Mouse (Mus musculus): Measurements from ENCODE around the gene Ring1. TPM values are rescaled to one million over a fixed set of nuclear protein-coding genes. Genes with fewer than 3 reads are reported as not detected.

The Ring1 gene
- polyA plus RNA-seq, 1 experiment from 2014 or later, result 23.6 TPM

DNA sequence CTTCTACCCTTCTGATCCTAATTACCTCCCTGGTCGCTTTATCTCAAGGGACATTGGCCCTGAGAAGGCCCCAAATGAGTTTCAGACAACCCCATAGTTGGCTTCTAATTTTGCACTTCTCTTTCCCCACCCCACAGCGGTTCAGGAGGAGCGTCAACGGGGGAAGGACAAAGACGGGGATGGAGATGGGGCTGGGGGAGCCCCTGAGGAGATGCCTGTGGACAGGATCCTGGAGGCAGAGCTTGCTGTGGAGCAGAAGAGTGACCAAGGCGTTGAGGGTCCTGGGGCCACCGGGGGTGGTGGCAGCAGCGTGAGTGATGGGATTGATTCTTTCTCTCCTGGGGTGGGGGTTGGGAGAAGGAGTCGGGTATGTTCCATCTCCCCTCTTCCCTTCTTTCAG lies 11.0 kb upstream of the Ring1 start:
- H3K9me3 ChIP-seq, result no peaks in the 10 kb centered on the region
- H3K27me3 ChIP-seq, result peaks cover 10% of the 10 kb centered on the region
- no peak overlapping the region for H3K4me2 ChIP-seq
- 89% methylated on average over 9 of the region's 9 CpGs for WGBS
- H3K4me1 ChIP-seq, result peaks cover 49% of the 10 kb centered on the region
- ATAC-seq (ENCODE audit: low FRiP score), result no peak
- peaks cover 45% of the 10 kb centered on the region for H3K36me3 ChIP-seq (replicated peaks)
- no peak overlapping the region for H3K4me3 ChIP-seq (replicated peaks)
- H3K9ac ChIP-seq, result no peak overlapping the region
- no peak overlapping the region for H3K27ac ChIP-seq

DNA sequence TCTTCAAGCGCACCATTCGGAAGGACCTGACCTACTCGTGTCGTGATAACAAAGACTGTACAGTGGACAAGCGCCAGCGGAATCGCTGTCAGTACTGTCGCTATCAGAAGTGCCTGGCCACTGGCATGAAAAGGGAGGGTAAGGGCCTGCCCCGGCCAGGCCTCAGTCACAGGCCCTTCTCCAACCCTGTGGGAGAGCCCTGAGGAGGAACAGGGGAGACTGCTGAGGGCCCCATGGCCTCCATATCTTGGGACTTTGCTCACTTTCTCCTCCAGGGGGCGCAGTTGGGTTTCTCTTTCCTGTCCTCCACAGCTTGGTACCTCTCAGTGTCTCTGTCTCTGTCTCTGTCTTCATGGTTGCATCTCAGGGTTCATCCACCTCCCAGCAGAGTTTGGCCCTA lies 9.6 kb upstream of the Ring1 start:
- 79% methylated on average over 10 of the region's 10 CpGs for WGBS
- H3K27me3 ChIP-seq, result peaks cover 2% of the 10 kb centered on the region; the same call in 1 of the 2 replicates
- H3K4me1 ChIP-seq, result peaks cover 51% of the 10 kb centered on the region
- peaks cover 60% of the 10 kb centered on the region for H3K36me3 ChIP-seq (replicated peaks)
- H3K9me3 ChIP-seq, result no peaks in the 10 kb centered on the region
- H3K4me3 ChIP-seq (replicated peaks), result no peak overlapping the region
- H3K9ac ChIP-seq, result no peak overlapping the region
- H3K4me2 ChIP-seq, result no peak overlapping the region
- no peak for ATAC-seq (ENCODE audit: low FRiP score)
- 0 out of 2 replicates have a peak overlapping the region, but pooled peaks have one; percentile 19 for H3K27ac ChIP-seq

DNA sequence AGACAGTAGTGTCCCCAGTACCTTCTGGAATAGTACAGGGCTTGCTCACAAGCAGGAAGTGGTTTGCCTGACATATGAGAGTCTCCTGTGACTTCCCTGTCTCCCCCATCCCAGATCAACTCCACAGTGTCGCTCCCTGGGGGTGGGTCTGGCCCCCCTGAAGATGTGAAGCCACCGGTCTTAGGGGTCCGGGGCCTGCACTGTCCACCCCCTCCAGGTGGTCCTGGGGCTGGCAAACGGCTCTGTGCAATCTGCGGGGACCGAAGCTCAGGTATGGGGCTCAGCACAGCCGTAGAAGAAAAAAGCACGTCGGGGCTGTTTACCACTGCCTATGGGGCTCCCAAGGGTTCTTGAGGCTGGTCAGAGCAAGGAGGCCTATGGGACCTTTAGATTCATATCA lies 9.0 kb upstream of the Ring1 start:
- Histone ChIP-seq H3K4me1 (peaks cover 51% of the 10 kb centered on the region), H3K4me3 (replicated peaks) (peak overlapping the region; percentile 95), H3K36me3 (replicated peaks) (peaks cover 66% of the 10 kb centered on the region), H3K4me2 (0 out of 2 replicates have a peak overlapping the region, but pooled peaks have one; percentile 99), H3K27ac (no peak overlapping the region), H3K27me3 (no peaks in the 10 kb centered on the region), H3K9ac (no peak overlapping the region), H3K9me3 (no peaks in the 10 kb centered on the region)
- 90% methylated on average over 9 of the region's 9 CpGs for WGBS
- no peak for ATAC-seq (ENCODE audit: low FRiP score)

DNA sequence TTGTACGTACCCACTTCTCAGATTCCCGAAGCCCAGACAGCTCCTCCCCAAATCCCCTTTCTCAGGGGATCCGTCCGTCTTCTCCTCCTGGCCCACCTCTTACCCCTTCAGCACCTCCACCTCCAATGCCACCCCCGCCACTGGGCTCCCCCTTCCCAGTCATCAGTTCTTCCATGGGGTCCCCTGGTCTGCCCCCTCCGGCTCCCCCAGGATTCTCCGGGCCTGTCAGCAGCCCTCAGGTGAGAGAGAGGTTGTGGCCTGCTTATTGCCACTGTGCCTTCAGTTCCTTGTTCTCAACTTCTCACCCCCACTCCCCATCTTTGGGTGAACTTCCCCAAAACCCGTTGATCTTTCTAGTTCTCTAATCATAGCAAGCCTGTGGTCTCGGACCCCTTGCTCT lies 8.3 kb upstream of the Ring1 start:
- Histone ChIP-seq H3K4me3 (replicated peaks) (peak overlapping the region; percentile 95), H3K27ac (peak overlapping the region; percentile 98; the same call in 1 of the 2 replicates), H3K9me3 (no peaks in the 10 kb centered on the region), H3K4me1 (peaks cover 51% of the 10 kb centered on the region), H3K27me3 (no peaks in the 10 kb centered on the region), H3K36me3 (replicated peaks) (peaks cover 66% of the 10 kb centered on the region), H3K9ac (peak overlapping the region; percentile 96), H3K4me2 (peak overlapping the region; percentile 99)
- no peak for ATAC-seq (ENCODE audit: low FRiP score)
- WGBS, result 71% methylated on average over 8 of the region's 9 CpGs

DNA sequence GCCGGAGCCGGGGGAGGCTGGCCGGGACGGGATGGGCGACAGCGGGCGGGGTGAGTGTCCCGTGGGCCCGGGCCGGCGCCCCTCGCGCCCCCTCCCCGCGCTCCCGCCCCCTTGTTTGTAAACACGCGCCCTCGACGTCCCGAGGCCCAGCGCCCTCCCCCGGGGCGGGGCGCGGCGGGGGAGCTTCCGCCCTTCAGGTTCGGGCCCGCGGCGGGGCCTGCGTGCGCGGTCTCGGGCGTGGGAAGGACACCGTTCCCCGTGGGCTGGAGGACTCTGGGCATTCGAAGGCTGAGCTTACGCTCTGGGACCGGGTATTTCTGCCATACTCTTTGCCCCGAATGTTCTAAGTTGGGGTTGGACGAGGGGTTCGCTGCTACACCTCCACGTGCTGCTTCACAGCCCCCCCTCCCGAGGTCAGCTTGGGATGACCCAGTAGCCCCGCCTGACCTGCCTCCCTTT lies 7.7 kb upstream of the Ring1 start:
- peaks cover 60% of the 10 kb centered on the region for H3K36me3 ChIP-seq (replicated peaks)
- peak; percentile 4 for ATAC-seq (ENCODE audit: low FRiP score)
- H3K4me1 ChIP-seq, result peaks cover 54% of the 10 kb centered on the region
- H3K27ac ChIP-seq, result peak overlapping the region; percentile 98
- no peaks in the 10 kb centered on the region for H3K27me3 ChIP-seq
- WGBS, result 1% methylated on average over 39 of the region's 48 CpGs
- H3K9ac ChIP-seq, result peak overlapping the region; percentile 96
- H3K4me3 ChIP-seq (replicated peaks), result peak overlapping the region; percentile 95
- H3K4me2 ChIP-seq, result peak overlapping the region; percentile 99
- no peaks in the 10 kb centered on the region for H3K9me3 ChIP-seq

DNA sequence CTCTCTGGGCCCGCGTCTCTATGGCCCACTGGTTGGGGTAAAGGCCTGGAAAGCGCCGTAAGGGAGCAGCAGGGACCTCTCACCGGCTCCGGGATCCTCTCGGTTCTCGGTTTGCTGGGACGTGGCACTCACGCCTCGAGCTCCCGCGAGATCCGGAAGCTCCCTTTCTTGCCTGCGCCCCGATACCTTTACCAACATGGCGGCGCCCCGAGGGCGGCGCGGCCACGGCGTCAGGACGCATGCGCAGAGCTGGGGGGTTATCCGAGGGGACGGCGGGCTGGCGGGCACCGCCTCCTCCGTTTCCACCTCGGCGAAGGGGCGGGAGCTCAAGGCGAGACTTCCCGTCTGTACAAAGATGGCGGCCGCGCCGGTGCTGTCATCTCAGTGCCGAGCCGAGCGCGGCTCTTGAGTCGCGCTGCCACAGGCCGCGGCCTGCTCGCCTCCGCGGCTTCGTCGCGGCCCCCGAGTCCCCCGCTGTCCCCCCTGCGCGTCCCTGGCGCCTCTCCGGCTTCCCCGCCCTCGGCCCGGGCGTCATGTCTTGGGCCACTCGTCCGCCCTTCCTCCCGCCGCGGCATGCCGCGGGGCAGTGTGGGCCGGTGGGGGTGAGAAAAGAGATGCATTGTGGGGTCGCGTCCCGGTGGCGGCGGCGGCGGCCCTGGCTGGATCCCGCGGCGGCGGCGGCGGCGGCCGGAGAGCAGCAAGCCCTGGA lies 7.1 kb upstream of the Ring1 start, which contains the start of the genes Slc39a7 and Rxrb:
Slc39a7 (minus strand) TSS at position 218 of the 709 bp plus-strand sequence.
Rxrb (plus strand) TSS at position 348 of the 709 bp plus-strand sequence.
- ATAC-seq (ENCODE audit: low FRiP score), result peak; percentile 73
- Histone ChIP-seq H3K36me3 (replicated peaks) (peaks cover 54% of the 10 kb centered on the region), H3K27ac (peak within 1 kb of the TSS; percentile 98), H3K27me3 (no peaks in the 10 kb centered on the region), H3K9ac (peak within 1 kb of the TSS; percentile 96), H3K9me3 (no peaks in the 10 kb centered on the region), H3K4me2 (peak within 1 kb of the TSS; percentile 99), H3K4me3 (replicated peaks) (peak within 1 kb of the TSS; percentile 95), H3K4me1 (peaks cover 59% of the 10 kb centered on the region)
- WGBS, result under 1% methylated on average over 71 of the region's 88 CpGs

DNA sequence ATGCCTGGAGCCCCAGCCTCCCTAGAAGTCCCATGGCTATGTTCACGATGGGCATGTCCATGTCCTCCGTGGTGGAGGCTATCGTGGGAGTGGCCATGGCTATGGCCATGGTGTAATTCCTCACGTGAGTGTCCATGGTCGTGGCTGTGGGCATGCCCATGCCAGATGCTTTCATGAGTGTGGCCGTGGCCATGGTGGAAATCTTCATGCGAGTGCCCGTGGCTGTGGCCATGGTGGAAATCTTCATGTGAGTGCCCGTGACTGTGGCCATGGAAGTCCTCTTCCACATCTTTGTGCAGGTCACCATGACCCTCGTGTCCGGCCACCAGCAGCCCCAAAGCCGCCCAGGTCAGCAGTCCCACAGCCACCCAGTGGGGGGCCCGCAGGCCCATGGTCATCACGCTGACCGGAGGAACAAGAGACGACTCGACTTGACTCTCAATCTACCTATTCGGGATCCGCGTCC lies 6.4 kb upstream of the Ring1 start:
- no peak for ATAC-seq (ENCODE audit: low FRiP score)
- Histone ChIP-seq H3K9ac (peak overlapping the region; percentile 96), H3K36me3 (replicated peaks) (peaks cover 47% of the 10 kb centered on the region), H3K4me3 (replicated peaks) (peak overlapping the region; percentile 95), H3K4me2 (peak overlapping the region; percentile 99), H3K9me3 (no peaks in the 10 kb centered on the region), H3K27ac (peak overlapping the region; percentile 98), H3K4me1 (peaks cover 67% of the 10 kb centered on the region), H3K27me3 (no peaks in the 10 kb centered on the region)
- 5% methylated on average over 20 of the region's 20 CpGs for WGBS

DNA sequence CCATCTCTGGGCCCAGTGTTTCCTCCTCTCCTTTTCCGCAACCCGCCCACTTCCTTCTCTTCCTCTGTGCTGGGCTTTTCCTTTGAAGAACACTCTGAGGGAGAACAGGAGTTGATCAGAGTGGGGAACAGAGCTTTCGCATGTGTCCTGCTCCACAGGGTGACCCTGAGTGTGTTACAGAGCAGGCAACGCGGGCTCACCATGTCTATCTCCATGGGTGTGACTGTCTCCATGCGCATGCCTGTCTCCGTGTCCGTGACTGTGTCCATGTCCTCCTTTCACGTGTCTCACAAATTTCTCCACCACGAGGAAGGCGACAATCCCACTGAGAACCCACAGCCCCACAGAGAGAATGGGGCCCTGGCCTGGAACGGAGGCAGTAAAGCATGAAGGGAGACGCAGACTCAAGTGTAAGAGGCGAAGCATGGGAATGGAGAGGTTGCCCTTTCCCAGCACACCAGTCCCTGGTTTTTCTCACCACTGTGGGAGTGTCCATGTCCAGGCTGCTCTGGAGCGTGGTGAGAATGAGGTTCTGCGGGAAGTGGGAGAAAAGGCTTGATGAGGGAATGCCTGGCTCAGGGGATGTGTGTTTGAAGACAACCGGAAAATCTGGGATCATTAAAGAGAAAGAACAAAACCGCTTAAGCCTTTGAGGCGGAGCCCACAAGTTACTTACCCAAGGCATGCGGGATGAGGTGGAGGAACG lies 5.6 kb upstream of the Ring1 start:
- peaks cover 75% of the 10 kb centered on the region for H3K4me1 ChIP-seq
- WGBS, result 75% methylated on average over 21 of the region's 21 CpGs

DNA sequence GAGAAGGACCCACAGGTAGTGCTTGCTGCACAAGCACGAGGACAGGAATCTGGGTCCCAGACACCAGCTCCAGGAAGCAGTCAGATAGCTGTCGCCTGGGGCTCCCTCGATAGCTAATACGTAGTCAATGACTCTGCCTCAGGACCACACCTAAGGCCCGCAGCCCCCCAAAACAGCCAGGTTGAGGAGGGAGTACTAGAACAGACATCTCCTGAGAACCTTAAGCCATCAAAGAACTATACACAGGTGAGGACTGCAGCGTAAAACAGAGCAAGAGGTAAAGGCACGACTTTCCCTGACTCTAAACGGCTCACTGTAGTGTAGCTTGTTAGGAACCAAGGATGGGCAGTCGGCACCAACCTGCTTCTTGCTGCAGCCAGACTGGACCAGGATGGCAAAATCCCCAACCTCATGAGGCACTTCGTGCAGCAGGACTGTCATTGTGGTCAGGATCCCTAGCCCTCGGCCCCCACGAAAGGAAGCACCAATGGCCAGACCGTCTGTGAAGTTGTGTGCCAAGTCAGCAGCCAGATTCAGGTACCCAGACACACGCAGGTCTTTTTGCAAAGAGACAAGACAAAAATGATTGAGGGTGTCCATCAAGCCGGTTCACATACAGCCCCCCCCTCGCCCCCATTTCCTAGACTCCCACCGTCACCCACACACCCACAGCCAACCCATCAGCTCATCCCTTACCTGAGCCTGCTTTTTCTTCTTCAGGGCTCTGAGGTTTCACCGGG lies 4.8 kb upstream of the Ring1 start:
- Histone ChIP-seq H3K9me3 (no peaks in the 10 kb centered on the region), H3K4me2 (peak overlapping the region; percentile 99), H3K4me1 (peaks cover 75% of the 10 kb centered on the region), H3K27me3 (no peaks in the 10 kb centered on the region), H3K36me3 (replicated peaks) (peaks cover 32% of the 10 kb centered on the region), H3K27ac (peak overlapping the region; percentile 98), H3K9ac (peak overlapping the region; percentile 96; the same call in 1 of the 2 replicates), H3K4me3 (replicated peaks) (peak overlapping the region; percentile 95)
- 87% methylated on average over 18 of the region's 18 CpGs for WGBS
- ATAC-seq (ENCODE audit: low FRiP score), result no peak

More for the DNA sequence above, 5.6 kb upstream of the Ring1 start:
- Histone ChIP-seq H3K9me3 (no peaks in the 10 kb centered on the region), H3K4me3 (replicated peaks) (peak overlapping the region; percentile 95), H3K36me3 (replicated peaks) (peaks cover 39% of the 10 kb centered on the region), H3K27me3 (no peaks in the 10 kb centered on the region), H3K4me2 (peak overlapping the region; percentile 99), H3K9ac (peak overlapping the region; percentile 96), H3K27ac (no peak overlapping the region; the same call in 1 of the 2 replicates)
- ATAC-seq (ENCODE audit: low FRiP score), result no peak

DNA sequence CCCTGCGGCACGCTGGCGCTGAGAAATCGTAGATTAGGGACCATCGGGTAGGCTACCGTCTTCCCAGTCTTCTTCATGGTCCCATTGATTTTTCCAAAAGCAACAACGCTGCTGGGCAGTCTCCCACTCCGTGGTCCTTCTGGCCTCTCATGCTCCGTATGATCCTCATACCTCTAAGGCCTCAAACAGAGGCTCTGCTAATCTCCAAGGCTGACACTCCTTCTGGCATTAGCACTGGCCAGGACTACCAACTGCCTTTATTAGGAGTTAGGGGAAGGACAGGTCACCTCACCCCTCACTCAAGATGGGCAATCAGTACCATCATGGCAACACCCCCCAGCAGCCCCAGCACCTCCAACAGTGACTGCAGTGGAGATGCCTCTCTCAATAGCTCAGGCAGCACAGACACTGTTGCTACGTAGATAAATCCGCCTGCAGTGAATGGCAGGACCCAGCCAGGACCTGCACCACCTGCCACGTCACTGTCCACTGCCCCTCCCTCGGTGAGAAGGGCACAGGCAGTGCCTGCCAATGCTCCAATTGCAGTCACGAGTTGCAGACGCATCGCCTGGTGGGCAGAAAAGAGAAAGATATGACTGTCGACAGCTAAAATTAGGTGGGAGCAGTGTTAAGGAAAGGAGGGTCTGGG lies 4.1 kb upstream of the Ring1 start:
- Histone ChIP-seq H3K27ac (peak overlapping the region; percentile 98), H3K4me1 (peaks cover 74% of the 10 kb centered on the region), H3K27me3 (no peaks in the 10 kb centered on the region), H3K4me2 (peak overlapping the region; percentile 83), H3K36me3 (replicated peaks) (peaks cover 26% of the 10 kb centered on the region), H3K4me3 (replicated peaks) (peak overlapping the region; percentile 69), H3K9me3 (no peaks in the 10 kb centered on the region), H3K9ac (peak overlapping the region; percentile 93; the same call in 1 of the 2 replicates)
- no peak for ATAC-seq (ENCODE audit: low FRiP score)
- 47% methylated on average over 17 of the region's 17 CpGs for WGBS

DNA sequence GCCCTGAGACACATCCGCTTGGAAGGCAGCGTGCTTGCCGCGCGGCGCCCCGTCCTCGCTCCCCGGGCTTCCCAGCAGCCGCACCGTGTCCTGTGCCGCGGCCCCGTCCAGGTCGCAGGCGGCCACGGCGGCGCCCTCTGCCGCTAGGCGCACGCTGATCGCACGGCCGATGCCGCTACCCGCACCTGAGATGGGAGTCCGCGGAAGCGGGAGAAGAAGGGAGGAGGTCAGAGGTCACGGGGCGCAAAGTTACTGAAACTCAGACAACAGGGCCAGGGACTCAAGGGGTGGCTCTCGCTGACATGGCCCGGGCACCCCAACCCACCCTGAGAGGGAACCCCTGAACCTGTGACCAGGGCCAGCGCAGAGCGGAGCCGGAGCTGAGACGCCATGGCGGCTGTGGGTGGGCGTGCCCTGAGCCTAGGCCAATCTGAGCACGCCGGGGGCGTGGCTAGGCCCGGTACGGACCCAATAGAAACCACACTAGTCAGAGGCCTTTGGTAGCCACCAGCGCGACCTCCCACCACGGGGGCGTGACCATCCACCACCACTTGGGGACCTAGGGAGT lies 3.3 kb upstream of the Ring1 start, which contains the start of gene H2-Ke6:
H2-Ke6 (minus strand) TSS at position 405 of the 568 bp plus-strand sequence.
- WGBS, result under 1% methylated on average over 49 of the region's 49 CpGs
- Histone ChIP-seq H3K36me3 (replicated peaks) (peaks cover 33% of the 10 kb centered on the region), H3K27me3 (no peaks in the 10 kb centered on the region), H3K27ac (peak within 1 kb of the TSS; percentile 98), H3K9me3 (no peaks in the 10 kb centered on the region), H3K4me1 (peaks cover 73% of the 10 kb centered on the region), H3K4me2 (peak within 1 kb of the TSS; percentile 83), H3K9ac (peak within 1 kb of the TSS; percentile 93), H3K4me3 (replicated peaks) (peak within 1 kb of the TSS; percentile 69)
- ATAC-seq (ENCODE audit: low FRiP score), result peak; percentile 72
